Mouse (Mus musculus) ES-E14 (cell line): ENCODE results near the gene Borcs7.

ENCODE experiments used
- CHD2 ChIP-seq: IDR thresholded peaks from 2 replicates; pipeline ENCODE4 v1.6.1; 2014; ENCODE audit warnings: mild to moderate bottlenecking, low read depth, low read length, inconsistent platforms
- HCFC1 ChIP-seq: IDR thresholded peaks from 2 replicates; pipeline ENCODE4 v1.6.1; 2012; ENCODE audit warnings: low read length, inconsistent platforms, borderline replicate concordance; ENCODE audit not compliant: insufficient read depth
- MAFK ChIP-seq: IDR thresholded peaks from 2 replicates; pipeline ENCODE4 v1.6.1; 2014; ENCODE audit warnings: mild to moderate bottlenecking, low read depth, low read length, inconsistent platforms; ENCODE audit not compliant: insufficient read depth
- ZC3H11A ChIP-seq: IDR thresholded peaks from 2 replicates; pipeline ENCODE4 v1.6.1; 2012; ENCODE audit warnings: low read depth, mild to moderate bottlenecking, inconsistent platforms, low read length, borderline replicate concordance
- ZNF384 ChIP-seq: IDR thresholded peaks from 2 replicates; pipeline ENCODE4 v1.6.1; 2012; ENCODE audit warnings: low read depth, low read length, inconsistent platforms

- TF ChIP-seq CHD2 (no peak), ZC3H11A (no peak), ZNF384 (no peak), MAFK (no peak), HCFC1 (no peak)
These were observed 1.4 kb downstream of the Borcs7 start for GRCm38 (mm10) chr19:46691078-46691477.
